Mouse (Mus musculus) ovary, postnatal 36 days (tissue): ENCODE measurements around the gene Rxfp2.

Source experiments
- DNase-seq: peaks from one replicate; pipeline ENCODE4 v3.0.0; 2022; ENCODE audit warnings: low spot score, mixed read lengths

Gene Rxfp2

DNA sequence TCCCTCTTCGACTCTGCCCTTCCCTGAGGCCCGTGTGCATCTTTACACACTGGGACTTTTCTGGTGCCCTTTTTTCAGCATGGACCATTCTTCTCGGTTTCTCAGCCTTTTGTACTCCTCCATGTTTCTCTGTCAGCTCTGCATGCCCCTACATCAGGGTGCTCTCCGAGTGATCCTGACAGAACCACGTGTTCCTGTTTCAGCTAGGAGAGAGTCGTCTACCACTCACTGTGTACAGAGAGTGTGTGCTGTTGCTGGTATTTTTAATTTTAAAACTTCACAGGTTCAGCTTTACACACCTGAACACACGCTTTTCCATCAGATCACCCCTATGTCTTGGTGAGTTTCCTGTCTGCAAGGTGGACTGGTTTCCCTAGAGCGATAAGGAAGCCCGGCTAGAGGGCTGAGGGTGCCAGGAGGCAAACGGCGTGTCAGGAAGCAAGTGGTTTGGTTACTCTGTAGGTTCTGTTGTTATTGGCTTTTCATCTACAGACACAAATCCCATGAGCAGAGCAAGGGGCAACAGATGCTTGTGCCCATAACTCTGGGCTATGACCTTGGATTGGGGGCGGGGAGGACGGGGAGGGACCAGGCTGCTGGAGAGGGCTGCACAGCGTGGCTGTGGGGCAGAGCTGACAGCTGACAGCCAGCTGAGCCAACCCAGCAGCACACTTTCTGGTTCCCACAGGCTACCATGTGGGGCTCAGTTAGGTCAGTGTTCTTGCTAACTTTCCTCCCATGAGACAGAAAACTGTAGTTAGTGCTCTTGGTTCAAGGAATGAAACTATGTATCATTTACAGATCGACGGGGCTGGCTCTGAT lies 97.0 kb downstream of the Rxfp2 start:
- no peak for DNase-seq

DNA sequence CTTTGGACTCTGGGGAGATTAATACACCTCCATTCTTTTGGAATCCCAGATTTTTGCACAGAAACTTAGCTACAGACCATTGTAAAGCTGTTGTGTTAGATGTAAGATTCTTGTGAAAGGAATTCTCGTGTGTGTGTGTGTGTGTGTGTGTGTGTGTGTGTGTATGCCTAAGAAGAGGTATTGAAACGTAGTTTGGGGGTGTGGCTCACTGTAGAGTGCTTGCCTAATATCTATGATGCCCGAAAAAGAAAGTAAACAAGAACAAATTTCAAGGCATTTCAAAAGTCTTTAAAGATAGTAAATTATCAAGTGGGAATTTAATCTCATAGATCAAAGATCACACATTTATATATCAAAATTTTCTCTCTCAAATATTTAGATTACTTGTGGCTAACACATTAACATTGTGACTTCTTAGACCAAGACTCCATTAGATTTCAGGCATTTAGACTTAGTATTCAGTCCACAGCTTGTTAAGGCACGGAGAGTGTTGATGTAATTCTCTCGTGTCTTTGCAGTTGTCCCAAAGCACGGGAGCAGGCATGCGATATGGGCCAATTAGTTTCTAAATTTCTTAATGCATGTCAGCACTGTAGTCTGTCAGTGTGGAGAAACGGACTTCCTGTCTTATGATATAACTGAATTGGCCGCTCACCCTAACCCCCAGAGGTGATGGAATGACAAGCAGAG lies 97.9 kb downstream of the Rxfp2 start:
- DNase-seq = no peak

DNA sequence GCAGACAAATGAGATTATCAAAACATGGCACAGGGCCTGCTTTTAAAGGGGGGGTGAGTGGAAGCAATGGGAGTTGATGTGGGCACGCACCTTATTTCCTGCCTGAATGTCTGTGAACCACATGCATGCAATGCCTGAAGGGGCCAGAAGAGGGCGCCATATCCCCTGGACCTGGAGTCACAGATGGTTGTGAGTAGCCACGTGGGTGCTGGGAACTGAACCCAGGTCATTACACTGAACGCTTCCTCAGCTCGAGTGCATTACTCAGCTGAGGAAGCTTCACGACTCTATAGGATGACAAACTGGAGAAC lies 98.4 kb downstream of the Rxfp2 start:
- no peak for DNase-seq

DNA sequence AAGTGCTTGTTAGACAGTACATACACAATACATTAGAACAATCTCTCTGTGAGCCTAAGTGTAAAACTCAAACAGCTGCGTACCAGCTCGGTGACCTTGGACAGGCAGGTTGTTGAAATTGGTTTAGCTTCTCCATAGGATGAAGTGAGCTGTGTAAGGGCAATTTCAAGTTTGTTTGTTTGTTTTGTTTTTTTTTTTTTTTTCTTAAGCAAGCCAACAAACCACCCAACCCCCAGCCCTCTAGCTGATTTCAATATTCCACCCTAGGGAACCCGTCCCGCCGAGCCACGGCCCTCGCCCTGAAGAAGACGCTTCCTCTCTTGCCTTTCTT lies 99.6 kb downstream of the Rxfp2 start:
- no peak for DNase-seq

DNA sequence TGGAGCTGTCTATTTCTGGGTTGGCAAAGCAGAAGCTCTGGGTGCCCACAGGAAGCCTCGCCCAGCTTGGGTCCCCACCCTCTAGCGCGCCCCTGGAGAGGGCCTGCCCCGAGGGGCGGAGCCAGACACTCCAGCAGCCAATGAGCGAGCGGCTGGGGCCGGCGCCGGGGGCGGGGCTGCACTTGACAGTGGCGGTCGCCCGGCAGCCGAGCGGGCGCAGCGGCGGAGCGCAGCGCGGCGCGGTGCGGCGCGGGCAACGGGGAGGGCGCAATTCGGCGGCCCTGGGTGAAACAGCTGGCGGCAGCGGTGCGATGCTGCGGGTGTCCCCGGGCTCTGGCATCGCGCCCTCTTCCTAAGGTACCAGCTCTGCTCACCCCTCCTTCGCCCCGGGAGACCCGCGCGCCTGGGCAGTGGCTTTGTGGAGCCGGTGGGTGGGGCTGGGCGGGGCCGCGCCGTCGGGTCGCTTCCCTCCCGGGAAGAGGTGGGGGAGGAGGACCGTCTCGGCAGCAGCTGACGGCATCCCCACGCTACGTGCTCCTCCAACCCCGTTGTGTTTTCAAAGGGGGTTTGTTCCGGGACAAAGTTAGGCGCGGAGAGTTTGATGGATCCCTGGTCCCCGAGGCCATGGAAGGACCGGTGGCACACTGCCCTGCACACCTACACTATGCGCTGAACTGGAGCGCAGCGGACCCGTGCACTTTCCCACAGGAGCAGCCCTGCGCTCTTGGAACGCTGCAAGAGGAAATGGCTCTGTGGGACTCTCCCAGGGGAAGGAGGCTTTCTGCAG lies 100.2 kb downstream of the Rxfp2 start, which contains the start of gene Fry:
Gene Fry (plus strand): TSS at position 191 of the 787 bp plus-strand sequence.
- DNase-seq = peak; percentile 93

DNA sequence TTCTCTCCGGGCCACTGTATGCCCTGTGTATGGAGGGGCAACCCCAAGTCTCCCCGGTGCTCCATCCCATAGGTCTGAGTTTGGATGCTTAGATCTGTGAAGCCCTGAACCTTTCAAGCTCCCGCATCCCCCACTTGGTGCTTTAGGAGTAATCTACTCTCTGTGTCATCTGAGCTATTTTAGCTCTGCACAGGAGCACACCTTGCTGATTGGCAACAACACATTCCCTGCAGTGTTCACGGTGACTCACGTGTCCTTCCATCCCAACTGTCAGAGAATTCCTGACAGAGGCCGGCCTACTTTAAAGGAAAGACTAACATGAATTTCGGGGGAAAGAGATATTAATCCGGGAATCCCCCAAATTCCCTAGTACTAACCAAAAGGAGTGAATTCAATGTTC lies 102.2 kb downstream of the Rxfp2 start:
- DNase-seq = no peak

DNA sequence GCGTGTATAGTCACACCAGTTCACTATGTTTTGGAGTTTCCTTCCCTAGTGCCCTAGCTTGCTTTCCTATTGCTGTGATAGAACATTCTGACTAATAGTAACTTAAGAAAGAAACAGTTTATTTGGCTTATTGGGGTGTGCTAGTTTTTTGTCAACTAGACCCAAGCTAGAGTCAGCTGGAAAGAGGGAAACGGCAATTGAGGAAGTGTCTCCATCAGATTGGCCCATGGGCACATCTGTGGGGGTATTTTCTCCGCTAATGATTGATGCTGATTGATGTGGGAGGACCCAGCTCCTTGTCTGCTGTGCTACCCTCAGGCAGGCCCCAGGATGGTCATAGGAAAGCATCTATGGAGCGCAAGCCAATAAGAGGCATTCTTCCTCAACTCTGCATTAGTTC lies 103.6 kb downstream of the Rxfp2 start:
- DNase-seq = no peak

DNA sequence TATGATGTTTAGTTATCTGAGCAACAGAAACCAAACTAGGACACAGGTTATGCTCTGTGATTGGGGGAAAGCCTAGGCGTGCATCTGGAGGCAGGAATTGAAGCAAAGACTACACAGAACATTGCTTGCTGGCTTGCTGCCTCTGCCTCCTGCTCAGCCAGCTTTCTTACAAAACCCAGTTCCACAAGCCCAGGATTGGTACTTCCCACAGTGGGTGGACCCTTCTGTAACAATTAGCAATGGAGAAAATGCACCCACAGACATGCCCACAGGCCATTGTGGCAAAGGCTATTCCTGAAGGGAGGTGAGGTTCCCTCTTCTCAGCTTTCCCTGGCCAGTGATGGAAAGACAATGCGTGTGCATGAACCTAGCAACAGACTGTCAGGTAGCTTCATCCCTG lies 104.1 kb downstream of the Rxfp2 start:
- DNase-seq = peak; percentile 27

DNA sequence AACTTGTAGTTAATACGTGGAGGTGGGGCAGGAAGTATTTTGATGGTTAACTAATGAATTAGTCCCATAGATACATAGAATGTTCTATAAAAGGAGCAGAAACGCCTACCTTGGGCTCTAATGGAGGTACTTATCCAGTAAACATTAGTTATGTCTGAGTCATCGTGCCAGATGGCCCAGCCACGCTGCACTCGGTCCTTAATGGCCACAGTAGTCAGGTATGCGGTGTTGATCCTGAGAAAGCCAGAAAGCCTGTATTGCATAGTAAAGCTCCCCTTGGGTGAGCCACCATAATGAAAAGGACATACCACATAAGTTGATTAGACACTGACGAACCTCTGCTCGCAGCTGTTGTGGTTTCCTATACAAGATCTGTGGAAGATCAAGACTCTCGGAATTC lies 107.4 kb downstream of the Rxfp2 start:
- DNase-seq = no peak

DNA sequence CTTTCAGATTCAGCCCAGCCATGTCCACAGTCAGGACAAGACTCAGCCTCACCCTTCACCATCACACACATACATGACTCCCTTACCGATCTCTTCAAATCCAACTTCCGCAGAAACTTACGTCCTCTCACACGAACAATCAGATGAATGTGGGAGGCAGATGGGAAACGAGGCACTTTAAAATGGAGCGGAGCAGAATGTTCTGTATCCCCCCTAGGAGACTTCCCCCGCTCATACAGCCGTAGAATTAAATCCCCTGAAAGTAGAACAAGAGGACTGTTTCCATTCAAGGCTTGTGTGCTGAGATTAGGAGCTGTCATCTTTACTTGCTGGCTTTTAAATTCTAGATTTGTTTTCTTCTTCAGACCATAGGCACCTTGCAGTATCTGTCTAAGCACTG lies 110.0 kb downstream of the Rxfp2 start:
- DNase-seq = no peak

DNA sequence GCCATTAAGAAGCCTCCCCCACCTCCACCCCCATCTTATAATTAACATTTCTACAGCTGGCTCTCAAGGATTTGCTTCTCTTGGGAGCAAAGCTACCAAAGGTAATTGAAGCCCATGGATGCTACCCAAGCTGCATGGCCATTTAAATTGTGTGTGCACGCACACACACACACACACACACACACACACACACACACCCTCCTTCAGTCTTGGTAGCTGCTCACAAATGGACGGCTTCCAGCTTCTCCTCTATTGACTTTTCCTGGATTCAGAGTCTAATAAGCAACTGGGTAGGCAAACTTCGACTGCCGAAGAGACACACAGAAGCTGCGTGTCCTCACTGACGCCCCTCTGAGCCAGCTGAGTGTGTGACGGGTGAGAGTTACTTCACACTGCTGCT lies 111.7 kb downstream of the Rxfp2 start:
- DNase-seq = no peak

DNA sequence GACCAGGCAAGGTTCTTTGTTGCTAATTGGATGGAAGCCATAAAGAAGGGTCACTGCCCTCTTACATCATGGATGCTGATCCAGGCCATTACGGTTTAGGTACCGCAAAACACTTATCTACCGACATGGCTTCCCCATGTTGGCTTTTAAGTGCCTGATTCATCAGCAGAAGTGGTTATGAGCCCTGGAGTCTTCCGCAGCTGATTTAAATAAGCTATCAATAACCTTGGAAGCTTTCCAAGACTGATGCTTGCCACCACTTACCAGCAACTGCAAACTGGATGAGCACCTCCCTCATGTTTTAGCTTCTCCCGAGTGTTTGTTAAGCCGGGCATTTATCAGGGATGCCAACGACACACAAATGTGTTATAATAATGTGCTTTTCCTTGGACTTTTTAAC lies 112.7 kb downstream of the Rxfp2 start:
- no peak for DNase-seq
